13 mouse cellular contexts compared by ENCODE assay signal in the genomic region with DNA sequence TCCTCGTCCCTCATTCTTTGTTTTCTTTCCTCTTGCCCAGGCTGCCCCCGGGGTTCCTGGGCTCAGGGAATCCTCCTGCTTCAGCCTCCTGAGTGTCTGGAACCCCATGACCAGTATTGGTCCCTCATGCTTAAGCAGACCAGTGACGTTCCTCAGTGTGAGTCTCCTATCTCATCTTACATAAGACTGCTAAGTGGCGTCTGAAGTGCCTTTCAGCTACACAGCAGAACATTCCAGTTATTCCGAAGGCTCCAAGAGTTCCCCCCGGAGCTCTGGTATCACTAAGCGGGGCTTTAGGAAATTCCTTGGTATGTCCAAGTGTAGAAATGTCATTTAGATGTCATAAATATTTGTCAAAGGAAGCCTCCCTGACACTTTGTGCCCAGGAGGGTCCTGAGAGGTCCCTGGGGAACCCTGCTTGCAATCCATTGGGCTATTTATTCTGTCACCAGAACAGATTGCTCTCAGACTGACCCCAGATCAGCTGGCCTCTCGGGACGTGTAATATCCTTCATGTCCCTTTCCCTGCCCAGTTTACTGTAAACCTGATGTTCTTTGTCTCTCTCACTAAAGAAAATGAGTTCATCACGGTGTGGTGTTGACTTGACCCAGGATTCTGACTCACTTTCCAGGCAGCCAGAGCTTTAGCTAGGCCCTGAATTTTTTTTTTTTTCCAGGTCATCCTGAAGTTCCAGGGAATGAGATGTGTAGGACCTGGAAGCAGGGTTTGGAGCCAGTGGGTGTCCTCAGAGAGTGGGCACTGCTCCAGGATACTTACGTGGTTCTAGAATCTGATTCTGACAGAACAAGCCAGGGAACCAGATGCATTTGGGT.
A peak's percentile ranks its signal among the peaks of the same experiment; 100 is the strongest.
DNase-seq lines count a peak whose midpoint lies in the region; ATAC-seq and TF ChIP-seq lines count a peak whose summit lies in the region.
"Had no signal": no experiment of that assay in that cellular context is flagged by ENCODE, and none has a peak within 500 bp of the region (broad histone marks: within the 10 kb centered on the region; RNA-seq: fewer than 3 reads in every experiment).

No protein-coding gene starts in this region.

- H3K4me1 ChIP-seq in intestine, postnatal 0 days (replicated peaks; ENCODE audit: control insufficient read depth, insufficient read depth, low read length) = peaks cover 3% of the 10 kb centered on the region; the same call in 1 of the 2 replicates
- peaks cover 16% of the 10 kb centered on the region for H3K4me1 ChIP-seq in intestine, embryonic 15.5 days (replicated peaks)
- peaks cover 0 to 14% of the 10 kb centered on the region in 2 experiments; a peak in 2 of 4 replicates for H3K4me1 ChIP-seq in ES-E14 (ENCODE audit: control insufficient read depth in 2 of 2, insufficient read depth in 2 of 2, low read length in 2 of 2, poor library complexity in 1 of 2)
- peaks cover 19 to 51% of the 10 kb centered on the region in 2 experiments for H3K4me1 ChIP-seq in heart, embryonic 14.5 days (ENCODE audit: control insufficient read depth in 2 of 2, insufficient read depth in 2 of 2, low read length in 2 of 2)

- no peak for TF ChIP-seq CTCF in intestine, postnatal 0 days (IDR thresholded peaks at IDR 0.05; ENCODE audit: low read depth)

- WGBS in intestine, postnatal 0 days = 70% methylated on average over 11 of the region's 11 CpGs
- 67% methylated on average over 11 of the region's 11 CpGs for WGBS in intestine, embryonic 15.5 days
- WGBS in heart, embryonic 14.5 days = 33% methylated on average over 11 of the region's 11 CpGs

- H3K27me3 ChIP-seq in intestine, postnatal 0 days (replicated peaks; ENCODE audit: control insufficient read depth, insufficient read depth, low read length) = no peaks in the 10 kb centered on the region
- no peaks in the 10 kb centered on the region for H3K27me3 ChIP-seq in intestine, embryonic 15.5 days (replicated peaks)
- no peaks in the 10 kb centered on the region for H3K27me3 ChIP-seq in heart, embryonic 14.5 days (ENCODE audit: control insufficient read depth, insufficient read depth, low read length)
- H3K27me3 ChIP-seq: embryonic facial prominence, embryonic 13.5 days; limb, embryonic 15.5 days had no signal

- H3K36me3 ChIP-seq in intestine, postnatal 0 days (ENCODE audit: control insufficient read depth, insufficient read depth) = no peaks in the 10 kb centered on the region
- H3K36me3 ChIP-seq in intestine, embryonic 15.5 days = no peaks in the 10 kb centered on the region
- H3K36me3 ChIP-seq in ES-E14 (ENCODE audit: control insufficient read depth, insufficient read depth, low read length, poor library complexity, severe bottlenecking) = no peaks in the 10 kb centered on the region
- no peaks in the 10 kb centered on the region for H3K36me3 ChIP-seq in heart, embryonic 14.5 days (ENCODE audit: control insufficient read depth, insufficient read depth, low read length)
- H3K36me3 ChIP-seq: embryonic facial prominence, embryonic 13.5 days; limb, embryonic 15.5 days had no signal

- no peaks in the 10 kb centered on the region for H3K9me3 ChIP-seq in intestine, postnatal 0 days (ENCODE audit: control insufficient read depth)
- H3K9me3 ChIP-seq in intestine, embryonic 15.5 days = no peaks in the 10 kb centered on the region
- H3K9me3 ChIP-seq in ES-E14 (ENCODE audit: control insufficient read depth, insufficient read depth, low read depth, low read length) = no peaks in the 10 kb centered on the region
- H3K9me3 ChIP-seq in heart, embryonic 14.5 days (ENCODE audit: control insufficient read depth, low read length) = no peaks in the 10 kb centered on the region
- H3K9me3 ChIP-seq: embryonic facial prominence, embryonic 13.5 days; limb, embryonic 15.5 days had no signal

- no peak overlapping the region for H3K4me3 ChIP-seq in intestine, postnatal 0 days (ENCODE audit: low read depth, low read length)
- no peak overlapping the region for H3K4me3 ChIP-seq in intestine, embryonic 15.5 days (replicated peaks)
- H3K4me3 ChIP-seq in ES-E14 (ENCODE audit: insufficient read depth in 1 of 2, low read depth in 1 of 2, low read length in 2 of 2, poor library complexity in 1 of 2, severe bottlenecking in 1 of 2) = no peak overlapping the region
- H3K4me3 ChIP-seq in heart, embryonic 14.5 days (ENCODE audit: control insufficient read depth in 1 of 2, insufficient read depth in 1 of 2, low read depth in 1 of 2, low read length in 2 of 2) = no peak overlapping the region
- H3K4me3 ChIP-seq: embryonic facial prominence, embryonic 13.5 days; limb, embryonic 15.5 days had no signal

- in situ Hi-C loops in ES-E14 (cut with MboI; ENCODE audit: low sequenced_read_pairs in 2 of 2, unreplicated experiment in 2 of 2) = no loop called here

- intact Hi-C loops in left cerebral cortex, postnatal 10 days (cut with DNase I) = no loop called here

- H3K4me2 ChIP-seq in intestine, postnatal 0 days (replicated peaks; ENCODE audit: low read depth) = no peak overlapping the region
- H3K4me2 ChIP-seq in intestine, embryonic 15.5 days (replicated peaks) = no peak overlapping the region
- no peak overlapping the region for H3K4me2 ChIP-seq in heart, embryonic 14.5 days (ENCODE audit: low read length)
- H3K4me2 ChIP-seq: embryonic facial prominence, embryonic 13.5 days; limb, embryonic 15.5 days had no signal

- DNase-seq in ES-E14 (ENCODE audit: low read depth, low spot score) = no peak
- DNase-seq in kidney, postnatal 36 days = peak; percentile 52 to 85
- no peak for DNase-seq in left cerebral cortex, postnatal 10 days (ENCODE audit: extremely low spot score in 1 of 2, low spot score in 2 of 2)
- DNase-seq: cerebellum, postnatal 10 days; gastrocnemius, postnatal 36 days; layer of hippocampus, postnatal 36 days had no signal

- H3K27ac ChIP-seq in intestine, postnatal 0 days (ENCODE audit: low read depth, low read length) = 0 out of 2 replicates have a peak overlapping the region, but pooled peaks have one; percentile 7
- no peak overlapping the region for H3K27ac ChIP-seq in intestine, embryonic 15.5 days
- H3K27ac ChIP-seq in ES-E14 (ENCODE audit: insufficient read depth, low read depth, low read length, poor library complexity, severe bottlenecking) = peak overlapping the region; percentile 56; the same call in 1 of the 2 replicates
- H3K27ac ChIP-seq in heart, embryonic 14.5 days (replicated peaks in 1 of 2; ENCODE audit: control insufficient read depth in 1 of 2, insufficient read depth in 1 of 2, low read depth in 2 of 2, low read length in 2 of 2) = peak overlapping the region; percentile 55 to 67
- H3K27ac ChIP-seq: embryonic facial prominence, embryonic 13.5 days; limb, embryonic 15.5 days had no signal

- no peak overlapping the region for H3K9ac ChIP-seq in intestine, postnatal 0 days (ENCODE audit: low read depth, low read length)
- no peak overlapping the region for H3K9ac ChIP-seq in intestine, embryonic 15.5 days
- no peak overlapping the region for H3K9ac ChIP-seq in ES-E14 (ENCODE audit: insufficient read depth, low read depth, low read length, poor library complexity, severe bottlenecking)
- H3K9ac ChIP-seq in heart, embryonic 14.5 days (ENCODE audit: low read length) = peak overlapping the region; percentile 11; the same call in 1 of the 2 replicates
- H3K9ac ChIP-seq: embryonic facial prominence, embryonic 13.5 days; limb, embryonic 15.5 days had no signal

- no peak for ATAC-seq in intestine, postnatal 0 days
- no peak for ATAC-seq in intestine, embryonic 15.5 days
- no peak for ATAC-seq in heart, embryonic 14.5 days (ENCODE audit: insufficient number of reproducible peaks, insufficient read depth, low FRiP score, low read depth)
- no peak for ATAC-seq in inflammation-experienced regulatory T-cells, adult 6 months
- ATAC-seq: forebrain, embryonic 16.5 days had no signal

TF ChIP-seq in ES-E14, 5 proteins besides CTCF, POLR2A, EP300 and RAD21:
- TF ChIP-seq MAFK (IDR thresholded peaks at IDR 0.05; ENCODE audit: insufficient read depth, low read depth, low read length) (no peak), ZC3H11A (IDR thresholded peaks at IDR 0.05; ENCODE audit: borderline replicate concordance, low read depth, low read length) (no peak), ZNF384 (IDR thresholded peaks at IDR 0.05; ENCODE audit: low read depth, low read length) (no peak), CHD2 (IDR thresholded peaks at IDR 0.05; ENCODE audit: low read depth, low read length) (no peak), HCFC1 (IDR thresholded peaks at IDR 0.05; ENCODE audit: borderline replicate concordance, insufficient read depth, low read length) (no peak)

Comparison
In these comparisons a context has a peak if more than half of its experiments do, and no peak if none do; other contexts are left out.
1. DNase-seq: peak in kidney, postnatal 36 days (2 of 2); none in ES-E14 (single experiment) and left cerebral cortex, postnatal 10 days (0 of 2).